Mouse (Mus musculus) CH12.LX (cell line): ENCODE data around the gene Cry1. TPM values are rescaled to one million over a fixed set of nuclear protein-coding genes. Genes with fewer than 3 reads are reported as not detected.

Source experiments
- DNase-seq: peaks from one replicate; pipeline ENCODE4 v3.0.0-alpha.2; 2013; ENCODE audit errors: extremely low read depth
- H3K27ac ChIP-seq: 2 replicates; pipeline ENCODE4 v1.5.1; 2012; ENCODE audit warnings: low read depth, mild to moderate bottlenecking, control low read depth, moderate library complexity; ENCODE audit not compliant: insufficient read depth
- H3K27me3 ChIP-seq: replicated peaks from 2 replicates; pipeline ENCODE3; 2012; ENCODE audit warnings: inconsistent platforms
- H3K36me3 ChIP-seq, 2 experiments: replicated peaks in 1 of 2; 2 replicates each; pipeline versions ENCODE3 to v1.6.1; 2012; ENCODE audit warnings: inconsistent platforms in 1 of 2, low read length in 1 of 2, mild to moderate bottlenecking in 1 of 2, mixed read lengths in 1 of 2, moderate library complexity in 1 of 2; ENCODE audit not compliant: control insufficient read depth in 1 of 2, insufficient read depth in 1 of 2
- H3K4me1 ChIP-seq, 2 experiments: 2 replicates each; pipeline ENCODE4 v1.6.1; 2012; ENCODE audit warnings: inconsistent platforms in 1 of 2, moderate library complexity in 1 of 2; ENCODE audit not compliant: insufficient read depth in 2 of 2, control insufficient read depth in 1 of 2
- H3K4me2 ChIP-seq: 2 replicates; pipeline ENCODE4 v1.6.1; 2012; ENCODE audit warnings: low read depth, mild to moderate bottlenecking, control low read depth; ENCODE audit not compliant: poor library complexity, insufficient read depth, severe bottlenecking
- H3K4me3 ChIP-seq, 3 experiments: fragments of 150-350 bp in 1 of 3; sonication (generic) in 1 of 3; replicated peaks in 1 of 3; 2 replicates each; pipeline versions ENCODE3 to v1.5.1; 2011 to 2012; ENCODE audit warnings: low read depth in 2 of 3, low read length in 2 of 3, mild to moderate bottlenecking in 2 of 3, moderate library complexity in 2 of 3, control low read depth in 1 of 3, improper control_type of control experiment in 1 of 3, inconsistent platforms in 1 of 3, mixed read lengths in 1 of 3; ENCODE audit not compliant: poor library complexity in 1 of 3
- H3K79me2 ChIP-seq: replicated peaks from 2 replicates; pipeline ENCODE4 v1.6.1; 2012; ENCODE audit warnings: mild to moderate bottlenecking, moderate library complexity; ENCODE audit not compliant: control insufficient read depth, poor library complexity, insufficient read depth, severe bottlenecking; ENCODE audit errors: extremely low read depth
- H3K9ac ChIP-seq: 2 replicates; pipeline ENCODE4 v1.6.1; 2012; ENCODE audit warnings: low read depth, mild to moderate bottlenecking, control low read depth, moderate library complexity; ENCODE audit not compliant: insufficient read depth
- H3K9me3 ChIP-seq: replicated peaks from 2 replicates; pipeline ENCODE3; 2012; ENCODE audit warnings: low read length, inconsistent platforms, mixed read lengths
- CHD1 ChIP-seq: IDR thresholded peaks from 2 replicates; pipeline ENCODE4 v1.6.1; 2012; ENCODE audit warnings: low read depth, low read length, improper control_type of control experiment, inconsistent platforms
- CTCF ChIP-seq, 2 experiments: IDR thresholded peaks in 1 of 2; conservative IDR thresholded peaks in 1 of 2; 2 replicates each; pipeline ENCODE4 v1.5.1; 2011 to 2012; ENCODE audit warnings: low read depth in 2 of 2, low read length in 2 of 2, improper control_type of control experiment in 1 of 2, inconsistent platforms in 1 of 2, mild to moderate bottlenecking in 1 of 2, moderate library complexity in 1 of 2
- E2F4 ChIP-seq: IDR thresholded peaks from 2 replicates; pipeline ENCODE4 v1.6.1; 2011; ENCODE audit warnings: low read depth, low read length, improper control_type of control experiment; ENCODE audit not compliant: insufficient replicate concordance
- EP300 ChIP-seq: IDR thresholded peaks from 2 replicates; pipeline ENCODE4 v1.6.1; 2011; ENCODE audit warnings: low read length, improper control_type of control experiment
- MAFK ChIP-seq: IDR thresholded peaks from 2 replicates; pipeline ENCODE4 v1.6.1; 2011; ENCODE audit warnings: low read length, improper control_type of control experiment; ENCODE audit not compliant: insufficient replicate concordance
- MAZ ChIP-seq: IDR thresholded peaks from 2 replicates; pipeline ENCODE4 v1.6.1; 2012; ENCODE audit warnings: low read depth, mild to moderate bottlenecking, inconsistent platforms, low read length, improper control_type of control experiment, moderate library complexity
- MEF2A ChIP-seq: IDR thresholded peaks from 2 replicates; pipeline ENCODE4 v1.6.1; 2014; ENCODE audit warnings: low read depth, mild to moderate bottlenecking, inconsistent platforms, low read length, improper control_type of control experiment, borderline replicate concordance
- MXI1 ChIP-seq: IDR thresholded peaks from 2 replicates; pipeline ENCODE4 v1.6.1; 2011; ENCODE audit warnings: mild to moderate bottlenecking, low read depth, low read length, improper control_type of control experiment
- NRF1 ChIP-seq: IDR thresholded peaks from 2 replicates; pipeline ENCODE4 v1.6.1; 2014; ENCODE audit warnings: low read depth, mild to moderate bottlenecking, inconsistent platforms, low read length, improper control_type of control experiment, moderate library complexity
- POLR2A ChIP-seq: IDR thresholded peaks from 2 replicates; pipeline ENCODE4 v1.6.1; 2011; ENCODE audit warnings: low read depth, mild to moderate bottlenecking, improper control_type of control experiment, low read length
- RAD21 ChIP-seq: IDR thresholded peaks from 2 replicates; pipeline ENCODE4 v1.6.1; 2011; ENCODE audit warnings: low read depth, mild to moderate bottlenecking, low read length, improper control_type of control experiment, moderate library complexity
- SMC3 ChIP-seq: IDR thresholded peaks from 2 replicates; pipeline ENCODE4 v1.6.1; 2011; ENCODE audit warnings: low read depth, low read length, improper control_type of control experiment
- TBP ChIP-seq: conservative IDR thresholded peaks from 2 replicates; pipeline ENCODE4 v1.6.1; 2011; ENCODE audit warnings: low read depth, low read length, improper control_type of control experiment
- UBTF ChIP-seq: IDR thresholded peaks from 2 replicates; pipeline ENCODE4 v1.6.1; 2012; ENCODE audit warnings: low read depth, mild to moderate bottlenecking, inconsistent platforms, low read length, improper control_type of control experiment, moderate library complexity
- USF2 ChIP-seq: conservative IDR thresholded peaks from 2 replicates; pipeline ENCODE4 v1.6.1; 2011; ENCODE audit warnings: low read depth, low read length, improper control_type of control experiment
- ZNF384 ChIP-seq: IDR thresholded peaks from 2 replicates; pipeline ENCODE4 v1.6.1; 2012; ENCODE audit warnings: low read depth, low read length, improper control_type of control experiment, inconsistent platforms
- dilution Hi-C: fragments of 300-500 bp; cut with MboI; formaldehyde crosslinking; loops from 2 replicates; pipeline ENCODE4 v1.14.3; 2020; ENCODE audit warnings: low sequenced_read_pairs; ENCODE audit not compliant: extremely low pct_unique_long_range_greater_than_20kb, extremely low pct_ligation_motif_present
- in situ Hi-C: fragments of 300-500 bp; cut with MboI; formaldehyde crosslinking; loops from 3 replicates; pipeline ENCODE4 v1.14.3; 2019; ENCODE audit warnings: low sequenced_read_pairs, low pct_ligation_motif_present, low pct_unique_long_range_greater_than_20kb, mixed read lengths
- polyA plus RNA-seq: library from polyadenylated mRNA; unstranded; fragments of >175 nt; gene quantifications from 2 replicates; pipeline ENCODE4 v1.2.1, GENCODE M21; 2012; ENCODE audit warnings: low read depth; ENCODE audit not compliant: insufficient read length
- total RNA-seq, 2 experiments: library from RNA; depleted of rRNA; stranded (reverse); fragments of 300-350 nt in 1 of 2; fragments of >200 nt in 1 of 2; gene quantifications; 2 replicates each; pipeline ENCODE4 v1.2.3; 2012 to 2014

Cry1 gene
- total and polyA plus RNA-seq, 3 experiments: 16.3 to 19.8 (median 17.1) TPM

DNA sequence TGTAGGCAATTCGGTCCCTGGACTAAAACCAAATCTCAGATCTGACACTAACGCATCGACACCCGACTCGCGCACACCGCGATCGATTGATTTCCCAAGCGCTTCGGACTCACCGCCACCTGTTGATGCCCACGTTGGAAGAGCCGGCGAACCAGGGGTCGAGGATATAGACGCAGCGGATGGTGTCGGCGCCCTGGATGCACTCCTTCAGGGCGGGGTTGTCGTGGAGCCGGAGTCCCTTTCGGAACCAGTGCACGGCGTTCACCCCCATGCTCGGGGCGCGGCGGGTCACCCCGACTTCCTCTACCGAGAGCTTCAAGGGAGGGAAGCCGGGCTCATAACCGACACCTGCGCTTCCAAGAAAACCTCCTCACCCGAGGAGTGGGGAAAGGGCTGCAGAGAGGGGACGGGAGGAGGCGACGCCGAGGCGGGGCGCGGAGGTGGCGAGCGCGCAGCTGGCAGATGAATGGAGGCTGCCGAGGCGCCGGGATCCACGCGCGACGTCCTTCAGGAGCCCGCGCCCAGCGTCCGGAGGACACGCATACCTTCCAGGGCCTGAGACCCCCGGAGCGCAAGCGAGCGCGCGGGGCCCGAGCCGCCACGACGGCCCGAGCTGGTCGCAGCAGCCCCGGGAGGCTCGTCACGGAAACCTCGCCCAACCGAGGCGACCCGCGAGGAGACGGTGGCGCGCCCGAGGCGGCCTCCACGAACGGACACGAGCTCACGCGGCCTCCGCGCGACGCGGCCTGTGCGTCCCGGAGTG is 482 bp downstream of the Cry1 start:
- no peak overlapping the region for H3K27ac ChIP-seq
- H3K4me2 ChIP-seq: peak overlapping the region; percentile 87
- H3K4me3 ChIP-seq: peak overlapping the region; percentile 66 to 87 (median 84)
- no peak for TF ChIP-seq POLR2A
- 0 out of 2 replicates have a peak, but pooled peaks have one; percentile 2 for TF ChIP-seq MAZ
- TF ChIP-seq TBP: 0 out of 2 replicates have a peak, but pooled peaks have one; percentile 14
- TF ChIP-seq UBTF: 0 out of 2 replicates have a peak, but pooled peaks have one; percentile 23
- no peaks in the 10 kb centered on the region for H3K9me3 ChIP-seq
- dilution Hi-C loops (no loop called here), in situ Hi-C loops (no loop called here)
- peak overlapping the region; percentile 79 for H3K9ac ChIP-seq
- no peaks in the 10 kb centered on the region for H3K27me3 ChIP-seq
- no peaks in the 10 kb centered on the region; the same call in 1 of the 2 replicates for H3K79me2 ChIP-seq
- DNase-seq: peak; percentile 33
- H3K4me1 ChIP-seq: peaks cover 0 to 32% of the 10 kb centered on the region in 2 experiments; a peak in 2 of 4 replicates
- H3K36me3 ChIP-seq: peaks cover 2 to 9% of the 10 kb centered on the region in 2 experiments

DNA sequence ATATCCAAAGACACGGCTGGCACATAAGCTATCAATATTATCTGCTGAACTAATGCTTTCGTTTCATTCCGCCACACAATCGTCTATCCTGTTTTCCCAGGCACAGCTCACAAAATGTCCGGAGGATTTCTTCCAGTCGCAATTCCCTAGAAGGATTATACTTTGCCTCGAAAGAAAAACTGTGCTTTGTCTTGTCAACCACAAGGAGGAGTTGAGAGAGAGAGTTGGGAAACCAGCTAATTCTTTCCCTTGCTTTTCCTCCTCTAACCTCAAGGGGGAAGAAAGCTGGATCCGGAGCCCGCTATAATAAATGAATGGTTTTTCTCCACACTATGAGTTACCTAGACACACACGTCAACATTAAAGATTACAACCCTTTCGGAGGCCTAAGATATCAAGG is 1.2 kb downstream of the Cry1 start:
- TF ChIP-seq MXI1: no peak
- TF ChIP-seq MEF2A: no peak
- TF ChIP-seq CTCF (conservative IDR thresholded peaks at IDR 0.05 in 1 of 2, IDR thresholded peaks at IDR 0.05 in 1 of 2; ENCODE audit: low read depth in 2 of 2, low read length in 2 of 2): peak; percentile 42 to 86; a peak in 3 of 4 replicates
- 0 out of 2 replicates have a peak, but pooled peaks have one; percentile 26 for TF ChIP-seq ZNF384
- no peak for TF ChIP-seq E2F4
- peak; percentile 33 for TF ChIP-seq SMC3
- TF ChIP-seq RAD21: peak; percentile 30
- no peak for TF ChIP-seq MAFK
- no peak for TF ChIP-seq EP300
- no peak for TF ChIP-seq CHD1
- TF ChIP-seq USF2: no peak
- no peak for TF ChIP-seq NRF1
- Histone ChIP-seq H3K9me3 (no peaks in the 10 kb centered on the region), H3K36me3 (peaks cover 2 to 12% of the 10 kb centered on the region in 2 experiments), H3K27me3 (no peaks in the 10 kb centered on the region), H3K27ac (no peak overlapping the region), H3K4me2 (peak overlapping the region; percentile 87), H3K79me2 (no peaks in the 10 kb centered on the region; the same call in 1 of the 2 replicates), H3K4me3 (peak overlapping the region; percentile 66 to 87 (median 84)), H3K9ac (peak overlapping the region; percentile 79), H3K4me1 (peaks cover 0 to 32% of the 10 kb centered on the region in 2 experiments; a peak in 2 of 4 replicates)
- dilution Hi-C loops: no loop called here
- in situ Hi-C loops: no loop called here
- DNase-seq: peak; percentile 52
